ENCODE assay signal across 15 mouse cellular contexts in the genomic region with DNA sequence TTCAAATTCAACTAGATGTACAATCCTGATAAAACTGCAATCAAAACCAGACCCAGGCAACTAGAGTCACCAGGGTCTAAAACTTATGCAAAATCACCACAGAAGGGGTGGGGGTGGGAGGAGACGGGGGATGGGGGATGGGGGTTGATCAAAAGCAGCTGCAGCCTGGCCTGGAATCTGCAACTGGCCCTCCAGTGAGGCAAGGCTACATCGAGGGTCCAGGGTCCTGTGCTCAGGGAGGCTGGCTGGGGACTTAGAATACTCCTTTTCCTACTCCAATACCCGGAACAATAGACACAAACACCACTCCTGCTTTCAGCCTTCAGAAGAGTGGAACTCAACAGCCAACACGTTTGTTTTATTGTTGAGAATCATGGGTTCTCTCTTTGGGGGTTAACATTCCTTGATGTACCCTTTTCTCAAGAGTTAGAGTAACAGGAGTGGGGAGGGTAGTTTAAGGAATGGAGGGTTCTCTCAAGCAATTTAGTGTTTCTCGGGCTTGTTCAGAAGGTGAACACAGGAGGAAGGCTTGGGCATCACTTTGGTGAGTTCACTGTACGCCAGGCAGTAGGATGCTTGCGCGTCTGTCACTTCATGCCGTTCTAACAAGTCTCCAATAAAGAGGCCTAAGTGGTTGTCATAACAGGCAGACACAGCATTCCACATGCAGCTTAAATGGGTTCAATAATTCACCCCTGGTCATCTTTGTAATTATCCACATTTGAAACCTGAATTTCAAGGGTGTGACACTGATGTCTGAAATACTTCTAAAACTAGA. TPM values are rescaled to one million over a fixed set of nuclear protein-coding genes. Genes with fewer than 3 reads are reported as not detected.
DNase-seq lines count a peak whose midpoint lies in the region; ATAC-seq lines count a peak whose summit lies in the region.
"Had no signal": no experiment of that assay in that cellular context is flagged by ENCODE, and none has a peak within 500 bp of the region (broad histone marks: within the 10 kb centered on the region; RNA-seq: fewer than 3 reads in every experiment).

No protein-coding gene starts in this region.

- DNase-seq in hindbrain, embryonic 14.5 days (ENCODE audit: low spot score): no peak
- peak; percentile 57 for DNase-seq in embryo, embryonic 9.5 days (ENCODE audit: extremely low spot score)
- peak; percentile 80 for DNase-seq in forelimb bud, embryonic 11.5 days (ENCODE audit: low read depth, low spot score)
- peak; percentile 35 for DNase-seq in neural tube, embryonic 11.5 days (ENCODE audit: low spot score)
- no peak for DNase-seq in urinary bladder, postnatal 10 days (ENCODE audit: low spot score)
- DNase-seq in adrenal gland, postnatal 14 days: no peak
- no peak for DNase-seq in urinary bladder, adult 18-20 months (ENCODE audit: low spot score in 2 of 2)
- DNase-seq: cerebellum, adult 9-11 months; heart, adult 2 months; heart, postnatal 14 days; kidney, adult 9 months; liver; thymus, postnatal 4 days had no signal

- 26% methylated on average over 9 of the region's 9 CpGs for WGBS in hindbrain, embryonic 12.5 days
- 24% methylated on average over 9 of the region's 9 CpGs for WGBS in hindbrain, embryonic 14.5 days
- 21% methylated on average over 9 of the region's 9 CpGs for WGBS in neural tube, embryonic 11.5 days

- no peak overlapping the region for H3K4me3 ChIP-seq in hindbrain, embryonic 12.5 days
- no peak overlapping the region for H3K4me3 ChIP-seq in hindbrain, embryonic 14.5 days (replicated peaks; ENCODE audit: low read length)
- no peak overlapping the region for H3K4me3 ChIP-seq in neural tube, embryonic 11.5 days (ENCODE audit: low read depth, low read length)
- H3K4me3 ChIP-seq: heart, adult 2 months had no signal

- no peaks in the 10 kb centered on the region for H3K36me3 ChIP-seq in hindbrain, embryonic 12.5 days
- H3K36me3 ChIP-seq in hindbrain, embryonic 14.5 days (replicated peaks; ENCODE audit: control insufficient read depth, insufficient read depth): no peaks in the 10 kb centered on the region
- no peaks in the 10 kb centered on the region for H3K36me3 ChIP-seq in neural tube, embryonic 11.5 days (ENCODE audit: control insufficient read depth, insufficient read depth, low read length)

- peaks cover 31% of the 10 kb centered on the region for H3K4me1 ChIP-seq in hindbrain, embryonic 12.5 days
- peaks cover 27% of the 10 kb centered on the region for H3K4me1 ChIP-seq in hindbrain, embryonic 14.5 days (replicated peaks; ENCODE audit: control insufficient read depth, insufficient read depth, low read length)
- H3K4me1 ChIP-seq in neural tube, embryonic 11.5 days (ENCODE audit: control insufficient read depth, insufficient read depth, low read length): peaks cover 21% of the 10 kb centered on the region

- H3K27ac ChIP-seq in hindbrain, embryonic 12.5 days: 0 out of 2 replicates have a peak overlapping the region, but pooled peaks have one; percentile 23
- no peak overlapping the region for H3K27ac ChIP-seq in hindbrain, embryonic 14.5 days
- no peak overlapping the region for H3K27ac ChIP-seq in neural tube, embryonic 11.5 days (ENCODE audit: low read depth, low read length)
- H3K27ac ChIP-seq: heart, adult 2 months had no signal

- no peak for ATAC-seq in hindbrain, embryonic 12.5 days (ENCODE audit: low FRiP score)
- ATAC-seq in hindbrain, embryonic 14.5 days (ENCODE audit: low FRiP score): no peak
- no peak for ATAC-seq in neural tube, embryonic 11.5 days (ENCODE audit: insufficient read depth, low FRiP score, low TSS enrichment)
- ATAC-seq: lung, postnatal 0 days had no signal

- H3K27me3 ChIP-seq in hindbrain, embryonic 12.5 days: no peaks in the 10 kb centered on the region
- H3K27me3 ChIP-seq in hindbrain, embryonic 14.5 days (ENCODE audit: control insufficient read depth, insufficient read depth, low read length): no peaks in the 10 kb centered on the region
- H3K27me3 ChIP-seq in neural tube, embryonic 11.5 days (ENCODE audit: control insufficient read depth, insufficient read depth, low read length): no peaks in the 10 kb centered on the region

- no peaks in the 10 kb centered on the region for H3K9me3 ChIP-seq in hindbrain, embryonic 12.5 days (replicated peaks)
- H3K9me3 ChIP-seq in hindbrain, embryonic 14.5 days (ENCODE audit: control insufficient read depth, low read length): 0 out of 2 replicates have a peak, but pooled peaks cover 3% of the 10 kb centered on the region
- H3K9me3 ChIP-seq in neural tube, embryonic 11.5 days (ENCODE audit: control insufficient read depth, low read length): no peaks in the 10 kb centered on the region

- peak overlapping the region; percentile 15; the same call in 1 of the 2 replicates for H3K4me2 ChIP-seq in hindbrain, embryonic 12.5 days (replicated peaks)
- no peak overlapping the region for H3K4me2 ChIP-seq in hindbrain, embryonic 14.5 days (replicated peaks)
- H3K4me2 ChIP-seq in neural tube, embryonic 11.5 days (ENCODE audit: low read depth): no peak overlapping the region

- no peak overlapping the region for H3K9ac ChIP-seq in hindbrain, embryonic 12.5 days
- no peak overlapping the region for H3K9ac ChIP-seq in hindbrain, embryonic 14.5 days
- H3K9ac ChIP-seq in neural tube, embryonic 11.5 days (ENCODE audit: low read length): no peak overlapping the region

RNA-seq across cellular contexts. Expression of a gene that starts 43.7 kb away (rescaled TPM):
- 72.8 and 82.3 TPM in 2 replicates for polyA plus RNA-seq in hindbrain, embryonic 12.5 days (2016; fragmentation: Nextera tagmentation; extraction: Ambion mirVana)
- 51.8 and 62.3 TPM in 2 replicates for polyA plus RNA-seq in hindbrain, embryonic 14.5 days (2014; fragmentation: Nextera tagmentation; extraction: Ambion mirVana)
- polyA plus RNA-seq in neural tube, embryonic 11.5 days (2014; fragmentation: Nextera tagmentation; extraction: Ambion mirVana): 61.9 and 65.4 TPM in 2 replicates
- 14.7 and 19.2 TPM in 2 replicates for total RNA-seq in adrenal gland, postnatal 14 days (2021)

Comparison
In these comparisons a context has a peak if more than half of its experiments do, and no peak if none do; other contexts are left out.
1. DNase-seq: peak in embryo, embryonic 9.5 days (single experiment), forelimb bud, embryonic 11.5 days (single experiment) and neural tube, embryonic 11.5 days (single experiment); none in hindbrain, embryonic 14.5 days (single experiment), urinary bladder, postnatal 10 days (single experiment), adrenal gland, postnatal 14 days (single experiment) and urinary bladder, adult 18-20 months (0 of 2).